Mouse (Mus musculus): Measurements from ENCODE around the gene 9230102O04Rik.

The 9230102O04Rik gene

GRCm38 (mm10) chr2:9871798-9872197 lies 17.5 kb downstream of the 9230102O04Rik start:
- DNase-seq (ENCODE audit: low spot score) = no peak

DNA sequence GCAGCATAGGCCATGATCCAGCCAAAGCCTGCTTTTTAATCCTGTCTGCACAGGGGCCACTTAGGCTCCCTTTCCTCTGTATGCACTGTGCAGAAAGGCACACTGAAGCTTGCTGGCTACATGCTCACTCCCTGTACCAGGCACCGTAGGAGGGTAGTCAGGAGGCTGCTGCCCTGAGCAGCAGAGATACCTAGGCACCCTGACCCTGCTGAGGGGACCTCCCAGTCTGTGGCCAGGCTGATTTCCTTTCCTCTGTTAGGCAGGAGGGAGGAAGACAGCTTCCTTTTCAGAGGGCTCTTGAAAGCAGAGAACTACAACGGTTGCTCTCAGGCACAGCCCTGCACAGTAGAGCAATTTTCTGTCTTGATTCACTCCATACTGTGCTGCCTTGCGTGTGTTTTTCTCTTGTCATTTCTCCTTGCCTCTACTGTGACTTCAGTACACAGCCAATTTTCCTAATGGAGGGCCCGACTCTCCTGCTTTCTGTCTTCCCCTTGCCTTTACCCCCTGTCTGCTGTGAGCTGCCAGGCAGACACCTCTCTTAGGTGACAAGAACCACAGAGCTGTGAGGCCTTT lies 18.1 kb downstream of the 9230102O04Rik start:
- DNase-seq (ENCODE audit: low spot score) = no peak

- no peak for DNase-seq (ENCODE audit: low spot score)
Observed at GRCm38 (mm10) chr2:9867092-9867825, 22.1 kb downstream of the 9230102O04Rik start.

DNA sequence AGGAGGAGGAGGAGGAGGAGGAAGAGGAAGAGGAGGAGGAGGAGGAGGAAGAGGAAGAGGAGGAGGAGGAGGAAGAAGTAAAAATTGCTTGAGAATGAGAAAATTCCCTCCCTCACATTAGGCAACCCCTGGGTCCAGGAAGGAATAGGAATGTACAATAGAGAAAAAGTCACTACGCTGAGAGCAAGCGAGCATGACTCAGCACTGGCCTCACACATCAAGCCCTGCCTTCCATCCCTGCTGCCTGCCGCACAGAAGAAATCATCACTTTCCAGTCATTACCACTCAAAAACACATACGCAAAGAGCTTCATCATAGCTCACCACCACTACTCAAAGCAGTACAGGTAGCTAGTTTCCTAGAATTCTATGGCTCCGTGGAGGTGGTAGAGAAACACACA lies 28.6 kb downstream of the 9230102O04Rik start:
- DNase-seq (ENCODE audit: low spot score) = no peak

GRCm38 (mm10) chr2:9855861-9856260 lies 33.5 kb downstream of the 9230102O04Rik start:
- no peak for DNase-seq (ENCODE audit: low spot score)

- DNase-seq (ENCODE audit: low spot score) = no peak
Observed at GRCm38 (mm10) chr2:9852851-9853576, 36.3 kb downstream of the 9230102O04Rik start.

GRCm38 (mm10) chr2:9835195-9835594 lies 54.1 kb downstream of the 9230102O04Rik start:
- DNase-seq (ENCODE audit: low spot score) = no peak

- DNase-seq (ENCODE audit: low spot score) = no peak
Observed at GRCm38 (mm10) chr2:9833712-9834111, 55.6 kb downstream of the 9230102O04Rik start.
